Mouse (Mus musculus) forebrain, postnatal 0 days (tissue): ENCODE data around the gene 9330182L06Rik. TPM values are rescaled to one million over a fixed set of nuclear protein-coding genes. Genes with fewer than 3 reads are reported as not detected.

ENCODE experiments used
- ATAC-seq: fragments of 200-750 bp; cut with Nextera tagmentation; 2 replicates; pipeline ENCODE4 v1.8.0; 2017; ENCODE audit warnings: mild to moderate bottlenecking, moderate library complexity
- DNase-seq: peaks from one replicate; pipeline ENCODE4 v3.0.0-alpha.2; 2015
- H3K27ac ChIP-seq: fragments of 300-500 bp; sonication (generic); 2 replicates; pipeline ENCODE4 v1.5.1; 2014; ENCODE audit warnings: low read depth, mild to moderate bottlenecking, antibody characterized with exemption, low read length, moderate library complexity, mixed read lengths
- H3K27me3 ChIP-seq: fragments of 300-500 bp; sonication (generic); 2 replicates; pipeline ENCODE4 v1.6.1; 2014; ENCODE audit warnings: mild to moderate bottlenecking, low read length, mixed read lengths; ENCODE audit not compliant: insufficient read depth
- H3K36me3 ChIP-seq: fragments of 300-500 bp; sonication (generic); 2 replicates; pipeline ENCODE4 v1.6.1; 2014; ENCODE audit warnings: mild to moderate bottlenecking, moderate library complexity; ENCODE audit not compliant: insufficient read depth
- H3K4me1 ChIP-seq: fragments of 300-500 bp; sonication (generic); 2 replicates; pipeline ENCODE4 v1.6.1; 2014; ENCODE audit warnings: antibody characterized with exemption; ENCODE audit not compliant: insufficient read depth
- H3K4me2 ChIP-seq: fragments of 300-500 bp; sonication (generic); 2 replicates; pipeline ENCODE4 v1.6.1; 2014; ENCODE audit warnings: low read depth, mild to moderate bottlenecking, moderate library complexity
- H3K4me3 ChIP-seq: fragments of 300-500 bp; sonication (generic); 2 replicates; pipeline ENCODE4 v1.5.1; 2014; ENCODE audit warnings: low read depth, low read length, mixed read lengths
- H3K9ac ChIP-seq: fragments of 300-500 bp; sonication (generic); 2 replicates; pipeline ENCODE4 v1.6.1; 2014; ENCODE audit warnings: mild to moderate bottlenecking
- H3K9me3 ChIP-seq: fragments of 300-500 bp; sonication (generic); 2 replicates; pipeline ENCODE4 v1.6.1; 2016; ENCODE audit warnings: low read length
- CTCF ChIP-seq: sonication (generic); IDR thresholded peaks from 2 replicates; pipeline ENCODE4 v1.5.1; 2016; ENCODE audit warnings: antibody characterized with exemption, control low read depth, low read depth
- WGBS: fragments of 180-500 bp; shearing (Covaris S2); extraction: QIAGEN DNeasy Blood & Tissue Kit; methylation state at CpG from one replicate; pipeline ENCODE4 v1.1.7; 2014; 5-methylcytosine and 5-hydroxymethylcytosine counted together
- polyA plus RNA-seq: library from polyadenylated mRNA; unstranded; fragments of >200 nt; fragmentation: Nextera tagmentation; extraction: Ambion mirVana; gene quantifications from 2 replicates; pipeline ENCODE4 v1.2.1, GENCODE M21; 2015
- total RNA-seq: library from RNA; depleted of rRNA; stranded (reverse); fragments of >200 nt; gene quantifications from 2 replicates; pipeline ENCODE4 v1.2.3, GENCODE M21; 2014

The 9330182L06Rik gene
- total and polyA plus RNA-seq, 2 experiments from 2014 or later = 17.5 to 38.7 TPM

GRCm38 (mm10) chr5:9344581-9344980, 78.7 kb downstream of the 9330182L06Rik start:
- Histone ChIP-seq H3K9ac (no peak overlapping the region), H3K4me1 (no peaks in the 10 kb centered on the region), H3K27me3 (no peaks in the 10 kb centered on the region), H3K9me3 (no peaks in the 10 kb centered on the region), H3K27ac (no peak overlapping the region), H3K4me2 (no peak overlapping the region), H3K36me3 (no peaks in the 10 kb centered on the region), H3K4me3 (no peak overlapping the region)
- ATAC-seq (peak; percentile 81), DNase-seq (no peak)
- TF ChIP-seq CTCF = no peak
- 26% methylated on average over 5 of the region's 5 CpGs for WGBS

GRCm38 (mm10) chr5:9345038-9345617, 79.2 kb downstream of the 9330182L06Rik start:
- 69% methylated on average over 10 of the region's 10 CpGs for WGBS

GRCm38 (mm10) chr5:9345625-9346024, 79.7 kb downstream of the 9330182L06Rik start:
- WGBS = 83% methylated on average over 3 of the region's 3 CpGs
- Histone ChIP-seq H3K4me2 (no peak overlapping the region), H3K4me1 (no peaks in the 10 kb centered on the region), H3K27me3 (no peaks in the 10 kb centered on the region), H3K4me3 (no peak overlapping the region), H3K9me3 (no peaks in the 10 kb centered on the region), H3K27ac (no peak overlapping the region), H3K36me3 (no peaks in the 10 kb centered on the region), H3K9ac (no peak overlapping the region)
- TF ChIP-seq CTCF = no peak
- DNase-seq = no peak
- ATAC-seq = no peak

More at GRCm38 (mm10) chr5:9345038-9345617, 79.2 kb downstream of the 9330182L06Rik start:
- no peak for DNase-seq
- Histone ChIP-seq H3K36me3 (no peaks in the 10 kb centered on the region), H3K9me3 (no peaks in the 10 kb centered on the region), H3K9ac (no peak overlapping the region), H3K4me3 (no peak overlapping the region), H3K4me2 (no peak overlapping the region), H3K27ac (no peak overlapping the region), H3K4me1 (no peaks in the 10 kb centered on the region), H3K27me3 (no peaks in the 10 kb centered on the region)
- no peak for TF ChIP-seq CTCF
- peak; percentile 44 for ATAC-seq

- Histone ChIP-seq H3K9ac (no peak overlapping the region), H3K27ac (no peak overlapping the region), H3K4me2 (no peak overlapping the region), H3K36me3 (no peaks in the 10 kb centered on the region), H3K4me1 (no peaks in the 10 kb centered on the region), H3K4me3 (no peak overlapping the region), H3K9me3 (no peaks in the 10 kb centered on the region), H3K27me3 (no peaks in the 10 kb centered on the region)
- WGBS = 55% methylated on average over 4 of the region's 4 CpGs
- TF ChIP-seq CTCF = no peak
- ATAC-seq (no peak), DNase-seq (no peak)
Measured at GRCm38 (mm10) chr5:9346510-9346909, 80.6 kb downstream of the 9330182L06Rik start.

- H3K27me3 ChIP-seq = no peaks in the 10 kb centered on the region
- ATAC-seq = peak; percentile 42; the same call in 1 of the 2 replicates
- H3K4me2 ChIP-seq = no peak overlapping the region
- DNase-seq = no peak
- H3K36me3 ChIP-seq = no peaks in the 10 kb centered on the region
- TF ChIP-seq CTCF = no peak
- H3K9me3 ChIP-seq = no peaks in the 10 kb centered on the region
- H3K4me3 ChIP-seq = no peak overlapping the region
- 69% methylated on average over 5 of the region's 5 CpGs for WGBS
- H3K4me1 ChIP-seq = no peaks in the 10 kb centered on the region
- H3K27ac ChIP-seq = no peak overlapping the region
- H3K9ac ChIP-seq = no peak overlapping the region
Measured at GRCm38 (mm10) chr5:9352163-9352562, 86.2 kb downstream of the 9330182L06Rik start.

GRCm38 (mm10) chr5:9352646-9353045, 86.7 kb downstream of the 9330182L06Rik start:
- Histone ChIP-seq H3K4me2 (no peak overlapping the region), H3K9me3 (no peaks in the 10 kb centered on the region), H3K36me3 (no peaks in the 10 kb centered on the region), H3K4me3 (no peak overlapping the region), H3K9ac (no peak overlapping the region), H3K4me1 (no peaks in the 10 kb centered on the region), H3K27me3 (no peaks in the 10 kb centered on the region), H3K27ac (no peak overlapping the region)
- no peak for DNase-seq
- ATAC-seq = peak; percentile 32; the same call in 1 of the 2 replicates
- 13% methylated on average over 1 of the region's 1 CpGs for WGBS
- no peak for TF ChIP-seq CTCF

GRCm38 (mm10) chr5:9354257-9354656, 88.3 kb downstream of the 9330182L06Rik start:
- no peak overlapping the region for H3K9ac ChIP-seq
- H3K27ac ChIP-seq = no peak overlapping the region
- TF ChIP-seq CTCF = no peak
- no peak overlapping the region for H3K4me2 ChIP-seq
- WGBS = 90% methylated on average over 1 of the region's 1 CpGs
- H3K9me3 ChIP-seq = no peaks in the 10 kb centered on the region
- no peaks in the 10 kb centered on the region for H3K27me3 ChIP-seq
- no peaks in the 10 kb centered on the region for H3K4me1 ChIP-seq
- no peaks in the 10 kb centered on the region for H3K36me3 ChIP-seq
- DNase-seq = no peak
- no peak overlapping the region for H3K4me3 ChIP-seq
- ATAC-seq = no peak
